ENCODE assay signal across 22 mouse cellular contexts in the genomic region with DNA sequence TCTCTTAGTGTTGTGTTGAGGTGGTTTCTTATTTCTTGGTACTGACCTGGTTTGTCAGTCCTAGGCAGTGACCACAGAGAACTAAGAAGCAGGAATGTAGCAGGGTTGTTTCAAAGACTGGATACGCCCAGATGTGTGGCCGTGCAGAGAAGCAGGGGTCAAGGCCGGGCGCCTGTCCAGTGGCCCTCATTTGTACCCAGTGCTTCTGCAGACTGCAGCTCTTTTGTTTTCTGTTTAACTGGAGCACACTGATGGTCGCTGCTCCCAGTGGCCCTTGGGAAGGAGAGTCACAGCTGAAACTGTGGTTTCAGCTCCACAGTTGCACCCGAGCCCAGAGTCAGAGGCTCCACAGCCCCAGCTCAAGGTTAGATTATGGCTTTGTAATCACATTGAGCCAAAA.
DNase-seq lines count a peak whose midpoint lies in the region; TF ChIP-seq lines count a peak whose summit lies in the region.
"Had no signal": no experiment of that assay in that cellular context is flagged by ENCODE, and none has a peak within 500 bp of the region (broad histone marks: within the 10 kb centered on the region; RNA-seq: fewer than 3 reads in every experiment).

No protein-coding gene starts in this region.

- H3K4me3 ChIP-seq in cerebellum, adult 2 months (replicated peaks; ENCODE audit: insufficient read depth, low read depth, low read length) = no peak overlapping the region
- H3K4me3 ChIP-seq: embryonic facial prominence, embryonic 15.5 days; forebrain, embryonic 15.5 days; heart, embryonic 12.5 days; liver, embryonic 13.5 days had no signal

- H3K27me3 ChIP-seq in cerebellum, adult 2 months (ENCODE audit: control insufficient read depth, insufficient read depth, low read length) = no peaks in the 10 kb centered on the region
- H3K27me3 ChIP-seq: embryonic facial prominence, embryonic 15.5 days; forebrain, embryonic 15.5 days; heart, embryonic 12.5 days; liver, embryonic 13.5 days had no signal

- no peaks in the 10 kb centered on the region; the same call in 1 of the 2 replicates for H3K4me1 ChIP-seq in cerebellum, adult 2 months (ENCODE audit: control insufficient read depth, insufficient read depth, low read length)
- H3K4me1 ChIP-seq: embryonic facial prominence, embryonic 15.5 days; forebrain, embryonic 15.5 days; heart, embryonic 12.5 days; liver, embryonic 13.5 days had no signal

- no peak for TF ChIP-seq POLR2A in cerebellum, adult 2 months (IDR thresholded peaks at IDR 0.05; ENCODE audit: borderline replicate concordance, insufficient read depth, low read length)

- TF ChIP-seq CTCF in cerebellum, adult 2 months (IDR thresholded peaks at IDR 0.05; ENCODE audit: borderline replicate concordance, insufficient read depth, low read depth, low read length) = no peak

- DNase-seq in cerebellum, adult 2 months = peak in 1 of 2 experiments; percentile 13
- no peak for DNase-seq in cerebellum, postnatal 25 days
- DNase-seq in layer of hippocampus, adult 9-11 months = peak; percentile 43
- DNase-seq in layer of hippocampus, adult 8-10 months (ENCODE audit: low spot score in 2 of 2) = no peak
- DNase-seq in brain, adult 2 months (ENCODE audit: low read depth, low spot score) = peak; percentile 64
- peak; percentile 72 for DNase-seq in testis, postnatal 10 days (ENCODE audit: low spot score)
- DNase-seq in urinary bladder, postnatal 14 days (ENCODE audit: low spot score) = no peak
- DNase-seq: gastrocnemius, postnatal 25 days; heart, adult 18-20 months; heart, postnatal 14 days; kidney, adult 11 months; kidney, postnatal 4 days; liver, embryonic 13.5 days; lung, adult 2 months; lung, postnatal 14 days; right cerebral cortex, postnatal 25 days; thymus, adult 18-20 months; thymus, postnatal 36 days had no signal

- WGBS in cerebellum, adult 2 months = 80% methylated on average over 6 of the region's 6 CpGs

- peak overlapping the region; percentile 21; the same call in 1 of the 2 replicates for H3K27ac ChIP-seq in cerebellum, adult 2 months (ENCODE audit: insufficient read depth, low read length)
- H3K27ac ChIP-seq: embryonic facial prominence, embryonic 15.5 days; forebrain, embryonic 15.5 days; hindbrain, postnatal 0 days; liver, embryonic 13.5 days had no signal

Comparison
In these comparisons a context has a peak if more than half of its experiments do, and no peak if none do; other contexts are left out.
1. DNase-seq: peak in layer of hippocampus, adult 9-11 months (single experiment), brain, adult 2 months (single experiment) and testis, postnatal 10 days (single experiment); none in cerebellum, postnatal 25 days (0 of 2), layer of hippocampus, adult 8-10 months (0 of 2) and urinary bladder, postnatal 14 days (single experiment).